Mouse (Mus musculus): ENCODE data around the gene St6galnac3. TPM values are rescaled to one million over a fixed set of nuclear protein-coding genes. Genes with fewer than 3 reads are reported as not detected.

St6galnac3 gene
- polyA plus RNA-seq, 1 experiment from 2014 or later: 31.9 TPM

- H3K4me1 ChIP-seq: peaks cover 11% of the 10 kb centered on the region
- WGBS: 43% methylated on average over 16 of the region's 16 CpGs
- H3K4me2 ChIP-seq: no peak overlapping the region
Measured at GRCm38 (mm10) chr3:153277389-153277999, 447.5 kb downstream of the St6galnac3 start.

GRCm38 (mm10) chr3:153276830-153277388, 448.1 kb downstream of the St6galnac3 start:
- Histone ChIP-seq H3K4me2 (no peak overlapping the region), H3K9ac (no peak overlapping the region), H3K9me3 (no peaks in the 10 kb centered on the region), H3K4me3 (no peak overlapping the region), H3K36me3 (no peaks in the 10 kb centered on the region), H3K4me1 (peaks cover 5% of the 10 kb centered on the region), H3K27ac (no peak overlapping the region), H3K27me3 (no peaks in the 10 kb centered on the region)
- ATAC-seq (ENCODE audit: borderline replicate concordance, extremely low read depth, low FRiP score, low TSS enrichment): no peak
- WGBS: 53% methylated on average over 16 of the region's 16 CpGs

More at GRCm38 (mm10) chr3:153277389-153277999, 447.5 kb downstream of the St6galnac3 start:
- Histone ChIP-seq H3K27ac (no peak overlapping the region), H3K9ac (no peak overlapping the region), H3K4me3 (no peak overlapping the region), H3K9me3 (no peaks in the 10 kb centered on the region), H3K36me3 (no peaks in the 10 kb centered on the region), H3K27me3 (no peaks in the 10 kb centered on the region)
- no peak for ATAC-seq (ENCODE audit: borderline replicate concordance, extremely low read depth, low FRiP score, low TSS enrichment)

GRCm38 (mm10) chr3:153276101-153276829, 448.7 kb downstream of the St6galnac3 start:
- Histone ChIP-seq H3K9ac (no peak overlapping the region), H3K4me1 (0 out of 2 replicates have a peak, but pooled peaks cover 2% of the 10 kb centered on the region), H3K27ac (no peak overlapping the region), H3K4me3 (no peak overlapping the region), H3K4me2 (no peak overlapping the region), H3K9me3 (no peaks in the 10 kb centered on the region), H3K36me3 (no peaks in the 10 kb centered on the region), H3K27me3 (no peaks in the 10 kb centered on the region)
- WGBS: 79% methylated on average over 8 of the region's 8 CpGs
- ATAC-seq (ENCODE audit: borderline replicate concordance, extremely low read depth, low FRiP score, low TSS enrichment): no peak

DNA sequence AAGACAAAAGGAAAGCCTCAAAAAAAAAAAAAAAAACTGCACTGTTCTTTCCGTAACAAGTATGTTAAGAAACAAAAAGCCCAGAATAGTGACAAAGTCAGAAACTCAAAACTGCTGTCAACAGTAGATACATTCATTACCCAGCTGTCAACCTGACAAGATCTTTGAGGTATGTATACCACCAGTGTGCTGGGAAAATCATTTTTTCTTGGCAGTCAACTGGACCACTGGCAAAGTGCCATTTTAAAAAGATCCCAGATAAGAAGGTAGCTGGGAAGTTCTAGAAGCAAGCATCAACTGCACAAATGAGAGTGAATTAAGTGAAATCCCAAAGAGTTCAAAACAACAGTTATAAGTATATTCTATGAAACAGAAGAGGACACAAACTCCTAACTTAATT, 452.7 kb downstream of the St6galnac3 start:
- Histone ChIP-seq H3K4me2 (no peak overlapping the region), H3K4me1 (0 out of 2 replicates have a peak, but pooled peaks cover under 1% of the 10 kb centered on the region), H3K27ac (no peak overlapping the region), H3K9me3 (no peaks in the 10 kb centered on the region), H3K27me3 (no peaks in the 10 kb centered on the region), H3K9ac (no peak overlapping the region), H3K36me3 (no peaks in the 10 kb centered on the region), H3K4me3 (no peak overlapping the region)
- WGBS: 43% methylated on average over 1 of the region's 1 CpGs
- ATAC-seq (ENCODE audit: borderline replicate concordance, extremely low read depth, low FRiP score, low TSS enrichment): no peak

DNA sequence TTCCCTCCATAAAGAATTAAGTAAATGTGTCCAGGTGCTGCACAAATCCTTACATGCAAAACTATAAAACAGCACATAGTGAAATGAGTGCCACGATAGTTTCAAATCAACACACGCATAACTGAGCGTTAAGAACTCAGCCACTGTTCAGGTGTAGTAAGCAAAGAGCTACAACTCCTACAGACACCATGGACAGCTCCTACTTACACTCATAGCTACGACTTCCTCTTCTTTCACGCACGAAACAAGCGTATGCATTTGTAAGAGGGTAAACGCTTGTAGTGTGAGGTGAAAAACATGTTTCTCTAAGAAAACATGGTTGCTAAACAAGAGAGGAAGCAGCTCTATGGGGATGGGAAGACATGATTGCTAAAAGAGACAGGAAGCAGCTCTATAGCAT, 457.6 kb downstream of the St6galnac3 start:
- no peak overlapping the region for H3K4me3 ChIP-seq
- H3K4me1 ChIP-seq: no peaks in the 10 kb centered on the region
- ATAC-seq (ENCODE audit: borderline replicate concordance, extremely low read depth, low FRiP score, low TSS enrichment): no peak
- H3K9ac ChIP-seq: no peak overlapping the region
- whole genome bisulfite sequencing: 42% methylated on average over 8 of the region's 8 CpGs
- no peaks in the 10 kb centered on the region for H3K9me3 ChIP-seq
- no peak overlapping the region for H3K27ac ChIP-seq
- no peaks in the 10 kb centered on the region for H3K27me3 ChIP-seq
- no peak overlapping the region for H3K4me2 ChIP-seq
- H3K36me3 ChIP-seq: no peaks in the 10 kb centered on the region

GRCm38 (mm10) chr3:153261985-153262384, 463.0 kb downstream of the St6galnac3 start:
- H3K9me3 ChIP-seq: no peaks in the 10 kb centered on the region
- no peak overlapping the region for H3K9ac ChIP-seq
- no peaks in the 10 kb centered on the region for H3K36me3 ChIP-seq
- no peak for ATAC-seq (ENCODE audit: borderline replicate concordance, extremely low read depth, low FRiP score, low TSS enrichment)
- 80% methylated on average over 5 of the region's 5 CpGs for WGBS
- H3K4me2 ChIP-seq: no peak overlapping the region
- H3K4me3 ChIP-seq: no peak overlapping the region
- no peak overlapping the region for H3K27ac ChIP-seq
- H3K27me3 ChIP-seq: no peaks in the 10 kb centered on the region
- no peaks in the 10 kb centered on the region for H3K4me1 ChIP-seq

DNA sequence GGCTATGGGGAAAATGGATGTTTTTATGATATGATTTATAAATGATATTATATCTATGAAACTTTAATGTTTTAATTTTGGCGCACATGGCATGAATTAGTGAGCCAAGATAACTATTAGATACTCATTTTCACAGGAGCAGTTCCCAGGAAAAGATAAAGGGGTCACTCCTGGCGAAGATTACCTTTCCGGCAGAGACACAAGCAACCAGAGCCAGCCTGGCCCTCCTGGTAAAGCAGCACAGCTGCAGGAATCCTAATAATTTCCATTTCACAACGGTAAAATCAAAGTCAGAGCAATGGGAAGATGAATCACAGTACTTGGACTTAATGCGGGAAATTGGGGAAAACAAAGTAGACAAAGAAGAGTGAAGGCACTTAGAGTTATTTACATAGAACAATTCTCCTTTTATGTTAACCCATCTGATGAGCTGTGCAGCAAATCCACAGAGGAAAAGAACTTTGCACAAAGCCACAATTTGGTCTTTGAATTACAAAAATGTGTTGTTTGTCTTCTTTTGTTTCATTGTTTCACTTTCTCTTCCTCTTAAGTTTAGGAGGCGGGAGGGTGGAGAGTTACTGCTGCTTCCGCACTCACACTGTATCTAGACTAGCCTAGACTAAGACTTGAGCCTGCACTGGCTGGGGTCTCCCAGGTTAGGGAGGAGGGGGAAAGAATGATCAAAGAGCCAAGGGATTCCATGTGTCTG, 464.6 kb downstream of the St6galnac3 start:
- no peak overlapping the region for H3K9ac ChIP-seq
- no peak overlapping the region for H3K4me3 ChIP-seq
- ATAC-seq (ENCODE audit: borderline replicate concordance, extremely low read depth, low FRiP score, low TSS enrichment): no peak
- no peak overlapping the region for H3K27ac ChIP-seq
- WGBS: 65% methylated on average over 7 of the region's 7 CpGs
- H3K4me1 ChIP-seq: no peaks in the 10 kb centered on the region
- H3K36me3 ChIP-seq: no peaks in the 10 kb centered on the region
- no peaks in the 10 kb centered on the region for H3K9me3 ChIP-seq
- H3K27me3 ChIP-seq: no peaks in the 10 kb centered on the region
- H3K4me2 ChIP-seq: no peak overlapping the region

DNA sequence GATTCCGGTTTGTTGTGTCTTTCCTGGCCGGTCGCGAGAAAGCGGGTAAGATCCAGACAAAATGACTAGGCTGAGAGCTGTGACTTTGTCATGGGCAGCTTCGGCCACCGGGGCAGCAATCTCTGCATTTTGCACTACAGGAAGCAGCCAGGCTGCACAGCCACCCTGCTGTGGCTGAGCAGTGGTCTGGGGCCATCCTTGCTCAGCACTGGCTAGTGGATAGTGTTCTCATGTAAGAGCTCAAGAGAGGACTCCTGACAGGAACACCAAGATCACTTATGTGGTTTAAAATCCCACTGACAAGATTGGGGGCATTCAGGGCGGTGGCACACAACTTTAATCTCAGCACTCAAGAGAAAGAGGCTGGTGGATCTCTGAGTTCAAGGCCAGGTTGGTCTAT, 469.1 kb downstream of the St6galnac3 start:
- ATAC-seq (ENCODE audit: borderline replicate concordance, extremely low read depth, low FRiP score, low TSS enrichment): no peak
- WGBS: 88% methylated on average over 8 of the region's 8 CpGs
- H3K9me3 ChIP-seq: no peaks in the 10 kb centered on the region
- H3K36me3 ChIP-seq: no peaks in the 10 kb centered on the region
- H3K27ac ChIP-seq: no peak overlapping the region
- H3K4me3 ChIP-seq: no peak overlapping the region
- no peaks in the 10 kb centered on the region for H3K27me3 ChIP-seq
- H3K4me2 ChIP-seq: no peak overlapping the region
- H3K4me1 ChIP-seq: no peaks in the 10 kb centered on the region
- H3K9ac ChIP-seq: no peak overlapping the region

DNA sequence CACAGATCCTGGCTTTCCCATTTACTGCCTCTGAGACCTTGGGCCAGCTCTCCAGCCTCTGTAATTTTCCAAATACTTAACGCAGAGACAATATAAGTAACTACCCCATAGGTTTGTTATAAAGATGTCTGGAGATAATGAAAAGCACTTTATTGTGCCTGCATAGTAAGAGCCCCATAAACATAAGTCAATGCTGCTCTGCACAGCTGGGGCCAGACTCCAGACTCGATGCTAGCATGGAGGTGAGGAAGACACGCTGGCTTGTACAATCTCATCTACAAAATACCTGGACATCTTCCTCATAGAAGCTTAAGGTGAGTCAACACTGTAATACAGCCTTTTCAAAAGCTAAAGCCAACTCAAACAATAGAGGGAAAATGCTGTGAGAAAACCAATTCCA, 473.3 kb downstream of the St6galnac3 start:
- H3K36me3 ChIP-seq: no peaks in the 10 kb centered on the region
- no peak overlapping the region for H3K4me3 ChIP-seq
- ATAC-seq (ENCODE audit: borderline replicate concordance, extremely low read depth, low FRiP score, low TSS enrichment): no peak
- no peaks in the 10 kb centered on the region for H3K27me3 ChIP-seq
- H3K9me3 ChIP-seq: no peaks in the 10 kb centered on the region
- no peak overlapping the region for H3K9ac ChIP-seq
- H3K27ac ChIP-seq: no peak overlapping the region
- WGBS: 89% methylated on average over 3 of the region's 3 CpGs
- no peak overlapping the region for H3K4me2 ChIP-seq
- no peaks in the 10 kb centered on the region for H3K4me1 ChIP-seq

GRCm38 (mm10) chr3:153250598-153251257, 474.2 kb downstream of the St6galnac3 start:
- no peak overlapping the region for H3K4me3 ChIP-seq
- WGBS: 31% methylated on average over 9 of the region's 9 CpGs
- no peak overlapping the region for H3K4me2 ChIP-seq
- no peaks in the 10 kb centered on the region for H3K36me3 ChIP-seq
- H3K4me1 ChIP-seq: no peaks in the 10 kb centered on the region
- H3K27me3 ChIP-seq: no peaks in the 10 kb centered on the region
- no peak overlapping the region for H3K9ac ChIP-seq
- H3K27ac ChIP-seq: no peak overlapping the region
- ATAC-seq (ENCODE audit: borderline replicate concordance, extremely low read depth, low FRiP score, low TSS enrichment): peak; percentile 59; the same call in 1 of the 2 replicates
- no peaks in the 10 kb centered on the region for H3K9me3 ChIP-seq

DNA sequence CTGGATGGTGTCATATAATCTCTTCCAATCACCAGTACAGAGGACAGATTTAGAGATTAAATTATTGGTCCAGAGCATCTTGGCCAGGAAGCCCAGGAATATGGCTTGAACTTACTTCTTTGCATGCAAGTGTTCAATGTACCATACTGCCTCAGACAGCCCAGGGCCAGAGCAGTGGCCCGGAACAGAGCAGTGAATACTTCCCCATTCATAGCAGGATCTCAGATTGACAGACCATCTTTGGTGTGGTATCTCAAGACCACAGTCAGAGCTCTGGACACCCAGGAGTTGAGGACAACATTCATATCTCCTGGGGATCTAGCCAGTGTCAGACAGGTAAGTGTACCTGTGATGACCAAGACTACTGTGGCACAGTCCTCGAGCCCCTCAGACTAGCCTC, 476.1 kb downstream of the St6galnac3 start:
- H3K36me3 ChIP-seq: no peaks in the 10 kb centered on the region
- no peaks in the 10 kb centered on the region for H3K9me3 ChIP-seq
- H3K9ac ChIP-seq: no peak overlapping the region
- WGBS: 85% methylated on average over 2 of the region's 2 CpGs
- no peak overlapping the region for H3K27ac ChIP-seq
- H3K27me3 ChIP-seq: no peaks in the 10 kb centered on the region
- H3K4me3 ChIP-seq: no peak overlapping the region
- no peak overlapping the region for H3K4me2 ChIP-seq
- ATAC-seq (ENCODE audit: borderline replicate concordance, extremely low read depth, low FRiP score, low TSS enrichment): no peak
- no peaks in the 10 kb centered on the region for H3K4me1 ChIP-seq

Measured in lung, embryonic 15.5 days (tissue).